10 mouse cellular contexts compared by ENCODE assay signal in genomic region chr13:57249401-57249800, GRCm38 (mm10).
"Had no signal": no experiment of that assay in that cellular context is flagged by ENCODE, and none has a peak within 500 bp of the region (broad histone marks: within the 10 kb centered on the region; RNA-seq: fewer than 3 reads in every experiment).

No protein-coding gene starts in this region.

- DNase-seq: kidney, adult 2 months; kidney, postnatal 36 days; liver; lung, adult 2 months; lung, postnatal 14 days; lung, postnatal 4 days; midbrain, embryonic 14.5 days; thymus, adult 2 months; thymus, postnatal 14 days; thymus, postnatal 4 days had no signal
